In the genomic region with DNA sequence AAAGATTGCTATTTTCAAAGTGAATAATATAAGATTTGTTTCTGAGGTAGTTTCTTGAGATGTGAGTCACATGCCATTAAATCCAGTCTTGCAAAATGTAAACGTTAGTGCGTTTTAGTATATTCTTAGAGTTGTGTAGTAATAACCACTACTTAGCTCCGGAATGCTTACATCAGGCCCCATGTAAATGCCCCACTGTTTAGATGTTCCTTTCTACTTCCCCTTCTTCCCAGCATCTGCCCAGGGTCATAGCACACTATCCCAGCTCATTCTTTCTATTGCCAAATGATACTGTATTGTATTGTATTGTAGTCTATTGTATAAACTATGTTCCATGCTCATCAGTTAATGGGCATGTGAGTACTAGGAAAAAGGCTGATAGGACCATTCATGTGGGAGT, we compare ENCODE assay signal across 27 mouse cellular contexts. TPM values are rescaled to one million over a fixed set of nuclear protein-coding genes. Genes with fewer than 3 reads are reported as not detected.
DNase-seq lines count a peak whose midpoint lies in the region; ATAC-seq lines count a peak whose summit lies in the region.
"Had no signal": no experiment of that assay in that cellular context is flagged by ENCODE, and none has a peak within 500 bp of the region (broad histone marks: within the 10 kb centered on the region; RNA-seq: fewer than 3 reads in every experiment).

No protein-coding gene starts in this region.

- no peaks in the 10 kb centered on the region for H3K9me3 ChIP-seq in intestine, embryonic 14.5 days (ENCODE audit: control insufficient read depth, low read length)
- no peaks in the 10 kb centered on the region for H3K9me3 ChIP-seq in intestine, embryonic 16.5 days (ENCODE audit: control insufficient read depth, low read length)
- H3K9me3 ChIP-seq: embryonic facial prominence, embryonic 13.5 days; embryonic facial prominence, embryonic 15.5 days; forebrain, embryonic 10.5 days; forebrain, embryonic 12.5 days had no signal

- no peaks in the 10 kb centered on the region for H3K36me3 ChIP-seq in intestine, embryonic 14.5 days (ENCODE audit: control insufficient read depth, insufficient read depth, low read length)
- H3K36me3 ChIP-seq in intestine, embryonic 16.5 days (ENCODE audit: control insufficient read depth, insufficient read depth, low read length), result no peaks in the 10 kb centered on the region
- H3K36me3 ChIP-seq: embryonic facial prominence, embryonic 13.5 days; embryonic facial prominence, embryonic 15.5 days; forebrain, embryonic 10.5 days; forebrain, embryonic 12.5 days had no signal

- no peak overlapping the region for H3K4me2 ChIP-seq in intestine, embryonic 14.5 days (ENCODE audit: low read length)
- no peak overlapping the region for H3K4me2 ChIP-seq in intestine, embryonic 16.5 days (ENCODE audit: low read depth, low read length)
- H3K4me2 ChIP-seq: embryonic facial prominence, embryonic 13.5 days; embryonic facial prominence, embryonic 15.5 days; forebrain, embryonic 12.5 days had no signal

- no peaks in the 10 kb centered on the region for H3K4me1 ChIP-seq in intestine, embryonic 14.5 days (replicated peaks; ENCODE audit: control insufficient read depth, insufficient read depth, low read length)
- no peaks in the 10 kb centered on the region for H3K4me1 ChIP-seq in intestine, embryonic 16.5 days (ENCODE audit: control insufficient read depth, insufficient read depth, low read length)
- H3K4me1 ChIP-seq: embryonic facial prominence, embryonic 13.5 days; embryonic facial prominence, embryonic 15.5 days; forebrain, embryonic 12.5 days had no signal

- no peaks in the 10 kb centered on the region for H3K27me3 ChIP-seq in intestine, embryonic 14.5 days (replicated peaks; ENCODE audit: control insufficient read depth, insufficient read depth, low read length)
- no peaks in the 10 kb centered on the region for H3K27me3 ChIP-seq in intestine, embryonic 16.5 days (replicated peaks; ENCODE audit: control insufficient read depth, insufficient read depth, low read length)
- H3K27me3 ChIP-seq: embryonic facial prominence, embryonic 13.5 days; embryonic facial prominence, embryonic 15.5 days; forebrain, embryonic 12.5 days had no signal

- intact Hi-C loops in heart, postnatal 36 days (cut with DNase I), result no loop called here

- H3K9ac ChIP-seq in intestine, embryonic 14.5 days (ENCODE audit: low read length), result no peak overlapping the region
- no peak overlapping the region for H3K9ac ChIP-seq in intestine, embryonic 16.5 days (ENCODE audit: low read depth, low read length)
- H3K9ac ChIP-seq: embryonic facial prominence, embryonic 13.5 days; embryonic facial prominence, embryonic 15.5 days; forebrain, embryonic 12.5 days had no signal

- no peak overlapping the region for H3K27ac ChIP-seq in intestine, embryonic 14.5 days (ENCODE audit: low read depth)
- no peak overlapping the region for H3K27ac ChIP-seq in intestine, embryonic 16.5 days (ENCODE audit: low read length)
- H3K27ac ChIP-seq: embryonic facial prominence, embryonic 13.5 days; embryonic facial prominence, embryonic 15.5 days; forebrain, embryonic 10.5 days; forebrain, embryonic 12.5 days had no signal

- no peak overlapping the region for H3K4me3 ChIP-seq in intestine, embryonic 14.5 days (ENCODE audit: low read depth, low read length)
- no peak overlapping the region for H3K4me3 ChIP-seq in intestine, embryonic 16.5 days (ENCODE audit: low read length)
- H3K4me3 ChIP-seq: embryonic facial prominence, embryonic 13.5 days; embryonic facial prominence, embryonic 15.5 days; erythroblast, embryonic 14.5 days; forebrain, embryonic 10.5 days; forebrain, embryonic 12.5 days had no signal

- 78% methylated on average over 3 of the region's 3 CpGs for WGBS in intestine, embryonic 14.5 days
- WGBS in intestine, embryonic 16.5 days, result 67% methylated on average over 3 of the region's 3 CpGs

- DNase-seq in intestine, embryonic 14.5 days (ENCODE audit: low spot score), result peak; percentile 6
- DNase-seq in heart, postnatal 36 days, result no peak
- DNase-seq in layer of hippocampus, postnatal 10 days (ENCODE audit: low spot score in 2 of 2), result no peak
- DNase-seq: adrenal gland, adult 2 months; adrenal gland, postnatal 10 days; adrenal gland, postnatal 25 days; cerebellum, adult 11 months; cerebellum, adult 18-20 months; cerebellum, adult 8-10 months; cerebellum, adult 9-11 months; cerebellum, postnatal 14 days; cerebellum, postnatal 36 days; embryo, embryonic 11 days had no signal

- no peak for ATAC-seq in intestine, embryonic 14.5 days (replicated peaks; ENCODE audit: low FRiP score, low TSS enrichment, low read depth)
- no peak for ATAC-seq in intestine, embryonic 16.5 days
- 0 out of 2 replicates have a peak, but pooled peaks have one; percentile 30 for ATAC-seq in megakaryocyte, adult 5-6 weeks (ENCODE audit: poor library complexity, severe bottlenecking)
- ATAC-seq: forebrain, embryonic 14.5 days; forebrain, embryonic 16.5 days had no signal

RNA-seq across cellular contexts. Expression of gene Pon3, which starts 17.3 kb away (rescaled TPM):
- 12.2 and 13.3 TPM in 2 replicates for polyA plus RNA-seq in intestine, embryonic 14.5 days (2014; fragmentation: Nextera tagmentation; extraction: Ambion mirVana)
- 27.7 and 30.2 TPM in 2 replicates for polyA plus RNA-seq in intestine, embryonic 16.5 days (2015; fragmentation: Nextera tagmentation; extraction: Ambion mirVana)
- 6.4 and 12.0 TPM in 2 replicates for total RNA-seq in megakaryocyte, adult 5-6 weeks (2015)
- total RNA-seq in megakaryocyte, adult 5-6 weeks (2017), result 3.9 and 8.7 TPM in 2 replicates
- 10 to 100 TPM; 19.8 to 20.5 TPM for total RNA-seq in heart, postnatal 36 days (2021)
- total RNA-seq in layer of hippocampus, postnatal 10 days (2021), result 1 to 10 TPM; 1.8 to 3.9 TPM

RNA-seq across cellular contexts. Expression of gene Pon1, which starts 45.1 kb away (rescaled TPM):
- not detected in 2 replicates for polyA plus RNA-seq in intestine, embryonic 14.5 days (2014; fragmentation: Nextera tagmentation; extraction: Ambion mirVana)
- not detected in 2 replicates for polyA plus RNA-seq in intestine, embryonic 16.5 days (2015; fragmentation: Nextera tagmentation; extraction: Ambion mirVana)
- total RNA-seq in megakaryocyte, adult 5-6 weeks (2015), result not detected in 2 replicates
- not detected in 2 replicates for total RNA-seq in megakaryocyte, adult 5-6 weeks (2017)
- total RNA-seq in heart, postnatal 36 days (2021), result under 1 TPM in 1 of 2 experiments, not detected in 1; 0.53 TPM
- total RNA-seq in layer of hippocampus, postnatal 10 days (2021), result not detected
- total RNA-seq: common myeloid progenitor, adult 5-6 weeks; ES-E14; MEL had no signal
- polyA plus RNA-seq: C2C12; embryonic facial prominence, embryonic 11.5 days; erythroblast, embryonic 14.5 days had no signal

RNA-seq across cellular contexts. Expression of gene Pon2, which starts 59.5 kb away (rescaled TPM):
- polyA plus RNA-seq in intestine, embryonic 14.5 days (2014; fragmentation: Nextera tagmentation; extraction: Ambion mirVana), result 35.3 and 35.9 TPM in 2 replicates
- 89.7 and 100 TPM in 2 replicates for polyA plus RNA-seq in intestine, embryonic 16.5 days (2015; fragmentation: Nextera tagmentation; extraction: Ambion mirVana)
- 79.1 and 110 TPM in 2 replicates for total RNA-seq in megakaryocyte, adult 5-6 weeks (2015)
- total RNA-seq in megakaryocyte, adult 5-6 weeks (2017), result 45.4 and 55.7 TPM in 2 replicates
- 10 to 100 TPM; 17.8 to 19.8 TPM for total RNA-seq in heart, postnatal 36 days (2021)
- total RNA-seq in layer of hippocampus, postnatal 10 days (2021), result 10 to 100 TPM; 19.3 to 20.5 TPM
